Mouse (Mus musculus) testis, adult 2 months (tissue): Measurements from ENCODE around the gene Aire. TPM values are rescaled to one million over a fixed set of nuclear protein-coding genes. Genes with fewer than 3 reads are reported as not detected.
A peak's percentile ranks its signal among the peaks of the same experiment; 100 is the strongest.
"Not testable (repeated sequence)": the region's sequence is repeated elsewhere in the genome, so short reads cannot be mapped to it uniquely, and the experiment has no call there.

Experiments used
- H3K27ac ChIP-seq: fragments of 200-500 bp; 2 replicates; pipeline ENCODE4 v1.5.1; 2012; ENCODE audit warnings: low read depth, low read length; ENCODE audit not compliant: control insufficient read depth, insufficient read depth
- H3K27me3 ChIP-seq: fragments of 200-500 bp; 2 replicates; pipeline ENCODE4 v1.6.1; 2012; ENCODE audit warnings: mild to moderate bottlenecking, low read length, moderate library complexity; ENCODE audit not compliant: control insufficient read depth, insufficient read depth
- H3K36me3 ChIP-seq: fragments of 200-500 bp; 2 replicates; pipeline ENCODE4 v1.6.1; 2012; ENCODE audit warnings: mild to moderate bottlenecking, low read length; ENCODE audit not compliant: control insufficient read depth, insufficient read depth
- H3K4me1 ChIP-seq: fragments of 200-500 bp; 2 replicates; pipeline ENCODE4 v1.6.1; 2012; ENCODE audit warnings: low read length; ENCODE audit not compliant: control insufficient read depth, insufficient read depth
- H3K4me3 ChIP-seq: fragments of 200-500 bp; 2 replicates; pipeline ENCODE4 v1.5.1; 2012; ENCODE audit warnings: low read depth, mild to moderate bottlenecking, low read length, moderate library complexity, mixed read lengths; ENCODE audit not compliant: control insufficient read depth
- CTCF ChIP-seq: fragments of 200-500 bp; IDR thresholded peaks from 2 replicates; pipeline ENCODE4 v1.5.1; 2012; ENCODE audit warnings: low read depth, mild to moderate bottlenecking, inconsistent platforms, low read length, moderate library complexity; ENCODE audit not compliant: control insufficient read depth, insufficient read depth, insufficient replicate concordance
- POLR2A ChIP-seq: fragments of 200-500 bp; IDR thresholded peaks from 2 replicates; pipeline ENCODE4 v1.6.1; 2012; ENCODE audit warnings: low read depth, mild to moderate bottlenecking, inconsistent platforms, low read length, moderate library complexity; ENCODE audit not compliant: control insufficient read depth
- polyA plus RNA-seq: library from polyadenylated mRNA; depleted of rRNA; stranded (reverse); fragments of >200 nt; gene quantifications from 2 replicates; pipeline ENCODE4 v1.2.3, GENCODE M21; 2012

Gene Aire
- polyA plus RNA-seq, 1 experiment = 1.8 TPM

GRCm38 (mm10) chr10:78029080-78029479 lies 14.3 kb downstream of the Aire start:
- H3K27ac ChIP-seq = no peak overlapping the region
- TF ChIP-seq CTCF (no peak), POLR2A (no peak)
- H3K27me3 ChIP-seq = no peaks in the 10 kb centered on the region
- no peak overlapping the region for H3K4me3 ChIP-seq
- no peaks in the 10 kb centered on the region for H3K36me3 ChIP-seq
- H3K4me1 ChIP-seq = no peaks in the 10 kb centered on the region

GRCm38 (mm10) chr10:78028129-78028528 lies 15.3 kb downstream of the Aire start:
- Histone ChIP-seq H3K36me3 (no peaks in the 10 kb centered on the region), H3K27ac (no peak overlapping the region), H3K4me3 (no peak overlapping the region), H3K27me3 (no peaks in the 10 kb centered on the region), H3K4me1 (no peaks in the 10 kb centered on the region)
- TF ChIP-seq POLR2A (no peak), CTCF (peak; percentile 44; the same call in 1 of the 2 replicates)

- H3K36me3 ChIP-seq, H3K4me1 ChIP-seq, H3K4me3 ChIP-seq, H3K27ac ChIP-seq, H3K27me3 ChIP-seq: not testable (repeated sequence)
Measured at GRCm38 (mm10) chr10:78025453-78025852, 18.0 kb downstream of the Aire start.

- not testable (repeated sequence) for H3K27ac ChIP-seq, H3K4me3 ChIP-seq, H3K36me3 ChIP-seq, H3K4me1 ChIP-seq, H3K27me3 ChIP-seq
Measured at GRCm38 (mm10) chr10:78019984-78020383, 23.4 kb downstream of the Aire start.

GRCm38 (mm10) chr10:78019291-78019690 lies 24.1 kb downstream of the Aire start:
- Histone ChIP-seq H3K27me3 (no peaks in the 10 kb centered on the region), H3K27ac (no peak overlapping the region), H3K36me3 (no peaks in the 10 kb centered on the region), H3K4me3 (no peak overlapping the region), H3K4me1 (peaks cover 4% of the 10 kb centered on the region)
- TF ChIP-seq POLR2A (no peak), CTCF (no peak)

- H3K4me3 ChIP-seq = peak overlapping the region; percentile 71
- no peak overlapping the region for H3K27ac ChIP-seq
Measured at GRCm38 (mm10) chr10:78018797-78019203, 24.6 kb downstream of the Aire start.

GRCm38 (mm10) chr10:78016366-78016765 lies 27.0 kb downstream of the Aire start:
- Histone ChIP-seq H3K36me3 (no peaks in the 10 kb centered on the region), H3K4me1 (peaks cover 9% of the 10 kb centered on the region), H3K27me3 (no peaks in the 10 kb centered on the region), H3K27ac (peak overlapping the region; percentile 7; the same call in 1 of the 2 replicates), H3K4me3 (no peak overlapping the region)
- TF ChIP-seq CTCF (no peak), POLR2A (no peak)

More at GRCm38 (mm10) chr10:78018797-78019203, 24.6 kb downstream of the Aire start:
- TF ChIP-seq POLR2A = no peak
- peak; percentile 98 for TF ChIP-seq CTCF
- Histone ChIP-seq H3K36me3 (no peaks in the 10 kb centered on the region), H3K4me1 (peaks cover 4% of the 10 kb centered on the region), H3K27me3 (no peaks in the 10 kb centered on the region)

- TF ChIP-seq POLR2A (no peak), CTCF (no peak)
- Histone ChIP-seq H3K36me3 (no peaks in the 10 kb centered on the region), H3K4me3 (no peak overlapping the region), H3K27me3 (no peaks in the 10 kb centered on the region), H3K27ac (peak overlapping the region; percentile 66), H3K4me1 (peaks cover 9% of the 10 kb centered on the region)
Measured at GRCm38 (mm10) chr10:78015489-78015888, 27.9 kb downstream of the Aire start.
